Mouse (Mus musculus) v-Abl transformed pro-B cells (cell line): ENCODE measurements around the gene Tlx3.

ENCODE experiments used
- in situ Hi-C, 2 experiments: fragments of 400-800 bp; cut with MboI; formaldehyde crosslinking; loops; one replicate each; pipeline ENCODE4 v1.15.1; 2025; ENCODE audit not compliant: unreplicated experiment in 2 of 2

The Tlx3 gene

DNA sequence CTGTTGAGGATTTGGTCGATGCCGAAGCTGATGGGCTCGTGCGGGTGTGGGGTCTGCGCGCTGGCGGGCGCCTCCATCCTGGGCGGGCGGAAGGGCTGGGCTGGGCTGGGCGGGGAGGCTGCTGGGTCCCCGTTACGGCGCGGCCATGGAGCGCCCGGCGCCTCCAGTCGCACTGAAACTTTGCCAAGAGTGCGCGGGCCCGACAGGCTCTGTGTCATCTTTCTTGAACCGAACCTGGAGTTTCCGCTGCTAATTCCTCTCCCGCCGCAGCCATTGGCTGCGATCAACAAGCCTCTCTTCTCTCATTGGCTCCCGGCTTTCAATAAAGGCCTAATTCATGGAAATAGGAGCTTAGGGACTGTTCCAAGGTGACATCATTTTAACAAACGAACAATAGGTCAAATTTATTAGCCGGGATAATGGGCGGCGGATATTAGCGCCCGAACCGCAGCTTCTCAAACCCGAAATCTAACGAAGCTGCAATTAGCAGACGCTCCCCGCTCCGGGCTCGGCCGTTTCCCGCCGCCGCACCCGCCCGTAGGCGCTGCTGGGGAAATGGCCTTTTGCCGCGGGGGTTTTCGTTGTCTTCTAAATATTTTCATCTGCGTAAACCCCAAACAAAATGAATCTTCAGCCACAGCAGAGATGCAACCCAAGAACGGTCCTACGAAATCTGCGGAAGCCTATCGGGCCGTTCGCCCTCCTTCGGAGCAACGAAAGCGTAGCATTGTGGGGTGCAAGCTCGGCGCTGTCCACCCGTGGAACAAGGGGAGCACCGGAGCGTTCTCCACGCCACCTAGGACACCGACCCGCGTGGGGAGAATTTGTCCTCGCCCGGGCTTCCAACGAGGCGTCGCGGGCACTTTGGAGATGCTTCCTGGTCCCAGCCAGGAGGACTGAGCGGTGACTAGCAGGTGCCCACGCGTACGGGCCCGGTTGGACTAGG, at the start of gene Tlx3:
Gene Tlx3 (minus strand): TSS at position 207 of the 946 bp plus-strand sequence.
- in situ Hi-C loops, result no loop called here

DNA sequence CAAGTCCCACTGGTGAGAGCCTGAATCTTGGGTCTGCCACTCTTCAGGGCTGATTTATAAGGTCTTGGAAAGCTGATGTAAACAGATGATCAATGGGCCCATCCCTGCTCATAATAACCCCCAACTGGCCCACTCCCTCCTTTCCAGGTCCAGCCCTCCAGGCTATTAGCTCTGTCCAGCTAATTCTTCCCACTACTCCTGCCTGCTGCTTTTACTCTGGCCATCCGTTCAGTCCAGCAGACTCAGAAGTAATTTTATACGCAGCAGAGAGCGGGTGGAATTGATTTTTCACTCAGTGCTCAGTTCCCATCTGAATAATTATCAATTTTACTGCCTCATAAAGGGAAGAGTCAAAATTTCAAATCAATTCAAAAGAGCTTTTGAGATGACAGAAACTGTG, 36.9 kb upstream of the Tlx3 start:
- in situ Hi-C loops, result no loop called here

DNA sequence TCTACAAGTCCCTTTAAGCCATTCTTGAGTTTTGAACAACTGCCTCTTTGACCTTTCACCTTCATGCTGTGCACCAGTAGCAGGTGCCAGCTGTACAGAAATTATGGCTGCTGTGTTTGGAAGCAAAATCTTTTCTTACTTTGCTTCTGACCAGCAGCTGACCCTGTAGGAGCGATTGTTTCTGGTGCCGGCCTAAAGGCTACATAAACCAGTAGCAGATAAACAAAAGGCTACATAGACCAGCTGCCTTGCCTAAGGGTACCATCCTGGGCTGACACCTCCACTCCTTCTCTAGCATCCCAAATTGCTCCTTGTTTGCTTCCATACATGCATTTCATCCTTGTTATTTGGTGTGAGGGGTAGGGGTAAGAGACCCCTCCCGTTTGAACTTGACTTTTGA, 30.7 kb upstream of the Tlx3 start:
- in situ Hi-C loops, result no loop called here

DNA sequence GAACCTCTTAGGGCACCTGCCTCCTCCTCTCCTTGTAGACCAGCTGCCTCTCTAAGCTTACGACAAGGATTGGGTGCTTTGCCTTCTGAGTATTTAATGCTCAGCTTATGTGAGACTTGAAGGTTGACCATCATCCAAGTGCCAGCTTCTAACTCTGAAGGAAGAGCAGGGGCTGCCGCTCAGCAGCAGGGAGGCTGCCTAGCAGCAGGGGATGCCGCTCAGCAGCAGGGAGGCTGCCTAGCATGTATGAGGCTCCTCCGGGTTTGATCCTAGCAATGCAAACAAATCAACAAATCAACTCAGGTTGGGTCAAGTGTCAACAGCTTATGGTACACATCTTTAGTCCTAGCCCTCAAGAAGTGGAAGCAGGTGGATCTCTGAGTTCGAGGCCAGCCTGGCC, 28.7 kb upstream of the Tlx3 start:
- in situ Hi-C loops, result no loop called here

DNA sequence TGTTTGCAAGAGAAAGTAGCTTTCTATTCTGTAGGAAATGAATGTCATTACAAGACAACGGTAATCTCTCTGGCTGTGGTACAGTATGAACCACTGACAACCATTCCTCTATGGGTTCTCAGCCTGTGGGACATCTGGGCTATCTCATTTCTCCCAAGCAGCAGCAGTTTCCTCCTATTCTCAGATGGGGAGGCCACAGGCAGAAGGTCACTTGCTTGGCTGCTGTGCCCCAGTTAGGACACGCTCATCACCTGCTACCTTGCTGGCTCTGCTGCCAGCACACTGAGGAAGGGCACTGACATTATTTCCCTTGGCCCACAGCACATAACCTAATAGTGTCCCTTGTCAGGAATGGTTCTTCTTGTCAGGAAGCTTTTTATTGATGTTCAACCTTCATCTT, 24.8 kb upstream of the Tlx3 start:
- in situ Hi-C loops, result no loop called here

DNA sequence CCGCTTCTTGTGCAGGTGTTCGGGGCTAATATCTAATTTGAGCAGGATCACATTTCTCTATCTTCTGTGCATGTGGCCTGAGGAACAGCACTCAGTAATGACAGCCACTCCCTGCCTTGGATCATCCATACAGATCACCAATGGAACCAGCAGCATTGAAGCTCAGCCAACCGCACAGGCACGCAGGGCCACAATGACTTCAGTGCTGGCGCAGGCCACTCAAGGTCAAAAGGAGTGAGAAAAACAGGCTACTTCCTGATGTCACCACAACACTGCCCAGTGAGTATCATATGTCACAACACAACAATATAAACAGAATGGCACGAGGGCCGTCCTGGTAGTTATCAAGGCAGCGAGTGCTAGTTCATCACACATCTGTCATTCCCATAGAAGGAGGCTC, 23.1 kb upstream of the Tlx3 start:
- in situ Hi-C loops, result no loop called here

DNA sequence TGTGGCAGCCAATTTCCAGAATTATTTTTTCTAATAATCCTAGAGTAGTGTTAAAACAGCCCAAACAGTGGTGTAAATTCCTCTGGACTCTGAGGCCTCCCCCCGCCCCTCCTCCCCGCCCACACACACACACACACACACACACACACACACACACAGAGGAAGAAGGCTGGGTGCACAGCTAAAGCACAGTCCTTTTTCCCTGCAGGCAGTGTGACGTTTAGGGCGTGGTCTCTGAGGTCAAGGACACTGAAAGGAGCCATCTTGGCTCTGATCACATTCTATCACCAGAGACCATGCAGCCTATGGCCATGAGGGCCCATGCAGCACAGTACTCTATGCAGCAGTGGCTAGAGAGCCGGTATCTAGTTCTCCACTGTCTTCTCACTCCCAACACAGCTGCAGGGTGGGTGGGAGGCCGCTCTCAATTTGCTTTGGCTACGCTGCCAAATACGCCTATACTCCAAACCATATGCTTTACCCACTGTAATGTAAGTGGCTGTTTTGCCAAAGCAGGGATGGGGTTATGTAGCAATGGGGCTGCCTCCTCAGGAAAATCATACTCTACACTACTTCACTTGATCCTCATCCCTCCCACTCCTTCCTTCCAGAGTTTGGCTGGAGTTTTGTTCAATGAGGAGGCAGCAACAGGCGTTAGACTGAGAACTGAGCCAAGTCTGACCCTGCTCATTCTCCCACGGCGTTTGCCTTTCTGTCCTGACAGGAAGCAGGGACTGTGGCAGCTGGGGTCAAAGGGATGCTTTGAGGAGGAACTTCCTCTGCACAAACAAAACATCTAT, 18.4 kb upstream of the Tlx3 start:
- in situ Hi-C loops, result no loop called here

DNA sequence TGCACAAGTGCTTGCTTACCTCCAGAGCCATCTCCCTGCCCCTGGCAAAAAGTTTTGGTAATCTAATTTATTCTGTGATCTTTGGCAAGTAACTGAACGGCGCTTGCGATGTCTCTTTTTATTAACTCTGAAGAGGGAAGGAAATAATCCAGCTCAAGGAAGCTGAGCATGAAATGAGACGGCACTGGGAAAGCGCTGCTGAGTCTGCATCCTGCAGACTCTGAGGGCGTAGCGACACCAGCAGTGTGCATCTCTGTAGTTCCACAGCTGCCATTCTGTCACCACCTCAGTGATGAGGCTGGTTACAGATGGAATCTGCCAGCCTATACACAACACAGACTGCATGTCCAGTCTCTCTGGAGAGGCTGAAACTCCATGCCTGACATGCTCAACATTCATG, 17.4 kb upstream of the Tlx3 start:
- in situ Hi-C loops, result no loop called here

DNA sequence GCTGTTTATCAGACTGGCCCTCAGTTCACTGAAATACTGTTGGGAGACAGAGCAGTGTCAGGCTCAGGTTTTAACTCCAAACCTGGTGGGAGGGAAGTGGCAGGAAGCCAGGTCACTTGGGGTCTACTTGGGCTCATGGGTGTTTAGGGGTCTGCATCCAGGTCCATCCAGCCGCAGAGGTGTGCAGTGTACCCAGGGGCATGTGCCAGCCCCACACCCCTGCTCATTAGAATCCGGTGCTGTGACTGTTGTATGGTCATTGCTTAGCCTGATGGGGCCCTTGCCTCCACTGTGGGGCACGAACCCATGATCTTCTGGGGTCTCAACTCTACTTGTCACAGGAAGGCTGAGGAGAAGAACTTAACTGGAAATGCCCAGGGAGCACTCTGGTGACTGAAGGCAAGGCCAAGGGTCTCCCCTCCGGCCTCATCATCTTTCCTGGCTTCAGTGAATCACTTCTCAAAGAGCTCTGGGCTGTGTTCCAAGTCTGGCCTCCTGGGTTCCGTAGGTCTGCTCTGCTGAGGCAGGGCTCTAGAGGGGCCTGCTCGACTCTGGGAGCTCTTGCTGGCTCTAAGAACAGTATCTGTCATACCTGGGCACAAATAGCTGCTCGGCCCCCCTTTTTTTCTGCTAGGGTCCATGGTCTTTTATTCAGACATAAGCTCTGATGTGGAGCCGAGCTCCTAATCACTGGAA, 14.1 kb upstream of the Tlx3 start:
- in situ Hi-C loops, result no loop called here

DNA sequence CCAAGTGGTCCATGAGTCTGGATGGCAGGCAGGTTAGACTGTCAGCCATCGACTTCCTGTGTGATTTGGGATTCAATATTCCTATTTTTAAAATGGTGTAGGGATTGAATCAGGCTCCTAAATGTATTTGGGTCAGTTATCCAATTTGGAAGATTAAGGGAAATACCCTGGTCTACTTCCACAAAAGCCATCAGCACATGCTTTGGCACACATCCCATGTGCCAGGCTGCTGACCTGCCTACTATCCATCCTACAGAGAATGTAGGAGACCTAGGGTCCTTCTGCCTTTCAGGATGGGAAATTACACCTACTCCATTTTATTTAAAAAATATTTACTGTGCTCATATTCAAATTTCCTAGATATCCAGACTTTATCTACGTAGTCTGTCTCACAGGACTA, 4.0 kb upstream of the Tlx3 start:
- in situ Hi-C loops, result no loop called here

DNA sequence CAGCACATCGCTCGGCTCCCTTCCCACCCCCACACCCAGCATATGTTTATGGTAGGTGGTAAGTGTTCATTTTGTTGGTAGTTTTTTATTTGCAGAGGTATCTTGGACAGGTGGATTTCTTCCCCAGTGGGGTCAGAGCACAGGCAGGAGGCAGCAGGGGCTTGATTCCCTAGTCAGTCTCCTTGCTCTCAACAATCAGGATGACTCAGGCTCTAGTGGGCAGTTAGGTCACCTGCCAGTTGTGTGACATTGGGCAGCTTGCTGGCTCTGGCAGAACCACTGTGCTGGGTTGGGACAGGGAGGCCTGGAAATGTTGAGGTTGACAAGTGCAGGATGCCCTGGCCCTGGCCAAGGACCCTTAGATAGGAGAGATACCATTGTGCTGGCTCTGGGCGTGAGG, 1.6 kb upstream of the Tlx3 start:
- in situ Hi-C loops, result no loop called here

DNA sequence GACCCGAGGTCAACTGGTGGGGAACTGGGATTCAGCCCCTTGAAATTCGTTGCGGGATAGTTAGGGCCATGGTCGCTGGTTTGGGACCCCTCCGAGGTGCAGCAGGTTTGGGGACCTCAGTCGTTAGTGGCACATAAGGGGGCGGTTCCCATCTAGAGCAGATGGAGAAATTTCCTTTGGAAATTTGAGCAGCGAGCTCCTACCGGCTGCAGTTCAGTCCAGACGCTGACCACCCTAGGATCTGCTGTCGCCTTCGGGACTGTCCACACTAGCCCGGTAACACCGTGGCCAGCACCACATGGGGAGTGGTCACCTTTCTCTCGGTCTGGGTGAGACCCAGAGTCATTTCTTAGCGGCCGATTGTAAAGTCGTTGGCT, 928 bp upstream of the Tlx3 start:
- in situ Hi-C loops, result no loop called here

DNA sequence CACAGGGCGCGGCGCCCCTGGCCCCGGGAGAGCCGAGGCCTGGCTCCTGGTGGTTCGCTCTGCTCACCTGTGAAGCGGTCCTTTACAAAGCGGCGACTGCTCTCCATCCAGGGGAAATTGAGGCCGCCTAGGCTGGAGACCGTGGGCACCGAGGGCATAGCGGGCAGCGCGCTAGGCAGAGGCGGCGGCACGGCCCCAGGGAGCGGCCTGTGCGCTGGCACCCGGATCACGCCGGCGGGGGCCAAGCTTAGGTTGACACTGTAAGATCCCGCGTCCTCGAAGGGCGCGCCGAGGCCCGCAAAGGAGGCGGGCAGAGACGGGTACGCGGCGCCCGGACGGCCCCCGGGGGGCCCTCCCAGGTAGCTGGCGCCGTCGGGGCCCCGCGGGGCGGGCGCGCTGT, 417 bp downstream of the Tlx3 start:
- in situ Hi-C loops, result no loop called here

DNA sequence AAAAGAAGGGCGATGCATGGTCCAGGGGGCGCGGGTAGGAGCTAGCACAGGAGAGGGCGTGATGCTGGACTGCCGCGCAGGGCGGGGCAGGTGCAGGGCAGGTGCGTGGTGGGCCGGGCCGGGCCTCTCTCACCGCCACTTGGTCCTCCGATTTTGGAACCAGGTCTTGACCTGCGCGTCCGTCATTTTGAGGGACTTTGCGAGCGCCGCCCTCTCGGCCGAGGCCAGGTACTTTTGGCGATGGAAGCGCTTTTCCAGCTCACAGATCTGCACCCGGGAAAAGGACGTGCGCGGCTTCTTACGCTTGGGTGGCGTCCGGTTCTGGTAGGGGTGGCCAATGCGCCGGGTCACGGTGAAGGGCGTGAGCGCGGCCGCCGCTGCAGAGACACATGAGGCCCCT, 1.1 kb downstream of the Tlx3 start:
- in situ Hi-C loops, result no loop called here

DNA sequence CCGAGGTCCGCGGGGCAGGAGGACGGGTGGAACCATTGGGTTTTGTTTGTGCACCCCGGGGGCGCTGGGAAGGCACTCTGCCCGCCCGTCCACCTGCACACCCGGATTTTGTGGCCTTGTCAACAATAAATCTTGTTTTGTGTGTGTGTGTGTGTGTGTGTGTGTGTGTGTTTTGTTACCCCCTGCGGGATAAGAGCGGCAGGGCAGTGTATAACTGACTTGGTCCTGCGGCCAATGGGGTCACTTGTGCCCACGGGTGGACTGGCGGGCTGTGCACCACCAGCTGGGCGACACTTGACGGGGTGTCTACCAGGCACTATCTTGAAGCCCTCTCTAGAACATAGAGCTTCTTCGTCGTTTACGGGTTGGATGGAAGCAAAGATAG, 1.8 kb downstream of the Tlx3 start:
- in situ Hi-C loops, result no loop called here

DNA sequence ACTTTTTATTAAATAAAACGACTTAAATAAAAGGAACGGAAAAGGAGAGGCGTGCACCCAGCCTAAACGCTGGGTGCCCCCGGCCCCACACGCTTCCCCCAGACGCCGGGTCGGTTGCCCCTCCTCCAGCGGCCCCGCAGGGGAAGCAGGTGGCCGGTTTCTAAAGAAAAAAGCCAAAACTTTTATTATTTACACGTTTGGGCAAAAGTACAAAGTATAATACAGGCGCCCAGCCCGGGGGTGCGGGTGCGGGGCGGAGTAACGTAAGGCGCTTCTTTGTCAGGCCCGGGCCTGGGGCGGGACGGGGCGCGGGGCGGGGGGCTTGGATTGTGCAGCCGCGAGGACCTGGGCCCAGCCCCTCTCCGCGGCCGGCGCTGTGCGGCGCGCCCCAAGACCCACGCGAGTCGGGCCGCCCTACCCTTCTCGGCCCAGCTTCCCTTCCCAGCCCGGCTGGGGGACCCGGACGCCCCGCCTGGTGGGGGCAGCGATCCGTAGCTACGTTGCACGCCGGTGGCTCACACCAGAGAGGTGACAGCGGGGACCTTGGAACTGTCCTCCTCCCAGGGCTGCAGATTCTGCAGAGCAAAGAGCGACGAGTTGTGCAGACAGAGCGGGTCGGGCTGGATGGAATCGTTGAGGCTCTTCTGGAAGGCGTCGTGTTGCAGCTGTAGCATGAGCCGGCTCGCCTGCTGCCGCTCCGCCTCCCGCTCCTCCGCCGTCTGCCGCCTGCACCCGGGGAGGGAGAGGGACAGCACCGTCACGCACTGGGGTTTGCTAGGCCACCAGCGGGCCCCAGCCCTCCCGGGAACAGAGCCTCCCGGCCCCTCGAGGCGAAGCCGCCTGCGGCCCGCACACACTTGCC, 2.4 kb downstream of the Tlx3 start:
- in situ Hi-C loops, result no loop called here

DNA sequence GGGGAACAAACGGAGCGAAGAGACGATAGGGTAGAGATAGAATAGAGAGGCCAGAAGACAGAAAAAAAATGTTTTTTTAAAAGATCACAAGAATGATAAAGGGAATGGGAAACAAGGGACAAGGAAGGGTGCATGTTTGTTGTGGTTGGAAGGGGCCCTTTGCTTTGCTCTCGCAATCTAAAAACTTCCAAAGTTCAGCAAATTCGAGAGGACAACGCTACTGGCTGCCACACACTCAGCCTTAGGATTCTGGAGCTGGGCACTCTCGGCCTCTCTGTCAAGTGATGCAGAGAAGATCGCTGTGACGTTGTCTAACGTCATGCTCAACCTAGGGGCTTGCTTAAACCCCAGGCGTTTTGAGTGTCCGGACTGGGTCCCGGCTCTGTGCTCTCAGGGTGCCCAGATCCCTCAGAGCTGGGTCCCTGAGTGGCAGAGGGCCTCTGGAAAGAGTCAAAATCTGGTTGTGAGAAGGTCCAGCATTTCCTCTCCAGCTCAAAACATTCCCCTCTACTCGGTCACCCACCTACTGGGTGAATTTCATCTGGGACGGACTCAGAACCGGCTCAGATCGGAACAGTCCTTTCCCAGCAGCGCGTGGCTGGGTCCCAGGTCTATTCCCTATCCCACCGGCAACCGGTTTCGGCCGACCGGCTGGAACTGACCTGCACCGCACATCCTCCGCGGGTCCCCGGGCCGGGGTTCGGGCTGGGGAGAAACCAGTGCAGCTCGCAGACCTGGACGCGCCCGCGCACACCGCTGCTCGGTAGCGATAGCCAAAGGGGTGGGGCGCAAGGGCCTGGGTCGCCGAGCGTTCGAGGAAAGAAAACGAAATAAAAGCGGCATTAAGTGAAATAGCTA, 3.3 kb downstream of the Tlx3 start:
- in situ Hi-C loops, result loop anchor here in 1 of 2 experiments (25.0 kb wide), 1 partner anchor 512 kb away; no protein-coding TSS in a partner anchor

DNA sequence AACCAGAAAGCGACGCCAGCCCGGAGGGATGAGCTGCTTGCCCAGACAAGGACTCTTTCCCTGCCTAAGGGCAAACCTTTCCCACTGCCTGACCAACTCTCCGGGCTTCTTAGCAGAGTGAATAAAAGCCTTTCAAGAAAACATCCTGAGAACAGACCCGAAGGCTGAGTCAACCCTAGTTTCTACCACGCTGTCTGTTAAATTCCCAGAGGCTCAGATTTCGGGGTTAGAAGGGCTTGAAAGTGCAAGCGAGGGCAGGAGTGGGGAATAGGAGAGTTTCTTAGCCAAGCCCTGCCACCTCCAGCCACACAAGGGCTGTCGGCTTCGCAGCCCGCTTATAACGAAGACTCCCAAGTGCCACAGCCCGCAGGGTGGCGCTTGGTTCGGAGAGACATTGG, 4.3 kb downstream of the Tlx3 start:
- in situ Hi-C loops, result loop anchor here in 1 of 2 experiments (25.0 kb wide), 1 partner anchor 513 kb away; no protein-coding TSS in a partner anchor
